Mouse (Mus musculus) midbrain, embryonic 10.5 days (tissue): ENCODE results near the gene Per1. TPM values are rescaled to one million over a fixed set of nuclear protein-coding genes. Genes with fewer than 3 reads are reported as not detected.

Source experiments
- DNase-seq: peaks from one replicate; pipeline ENCODE4 v3.0.0-alpha.2; 2017; ENCODE audit warnings: low spot score
- H3K27ac ChIP-seq: fragments of 300-500 bp; sonication (generic); replicated peaks from 2 replicates; pipeline ENCODE4 v1.5.1; 2016; ENCODE audit warnings: mild to moderate bottlenecking
- H3K27me3 ChIP-seq: fragments of 300-500 bp; sonication (generic); 2 replicates; pipeline ENCODE4 v1.6.1; 2016; ENCODE audit warnings: low read depth, mild to moderate bottlenecking; ENCODE audit not compliant: poor library complexity, severe bottlenecking
- H3K36me3 ChIP-seq: fragments of 300-500 bp; sonication (generic); 2 replicates; pipeline ENCODE4 v1.6.1; 2016; ENCODE audit warnings: mild to moderate bottlenecking, moderate library complexity
- H3K4me1 ChIP-seq: fragments of 300-500 bp; sonication (generic); 2 replicates; pipeline ENCODE4 v1.6.1; 2016
- H3K4me3 ChIP-seq: fragments of 300-500 bp; sonication (generic); 2 replicates; pipeline ENCODE4 v1.5.1; 2016; ENCODE audit warnings: mild to moderate bottlenecking, moderate library complexity
- H3K9me3 ChIP-seq: fragments of 300-500 bp; sonication (generic); replicated peaks from 2 replicates; pipeline ENCODE4 v1.6.1; 2016; ENCODE audit warnings: mild to moderate bottlenecking
- whole genome bisulfite sequencing: fragments of 180-500 bp; shearing (Covaris S2); methylation state at CpG from one replicate; pipeline ENCODE4 v1.1.7; 2016; 5-methylcytosine and 5-hydroxymethylcytosine counted together
- polyA plus RNA-seq: library from polyadenylated mRNA; unstranded; fragments of >200 nt; fragmentation: Nextera tagmentation; extraction: Ambion mirVana; gene quantifications from 2 replicates; pipeline ENCODE4 v1.2.1, GENCODE M21; 2016

Per1 gene
- polyA plus RNA-seq: 6.8 and 7.6 TPM in 2 replicates

- H3K4me3 ChIP-seq: peak within 1 kb of the TSS; percentile 65
- H3K27me3 ChIP-seq: peaks cover 4% of the 10 kb centered on the region; the same call in 1 of the 2 replicates
- peak within 1 kb of the TSS; percentile 74 for H3K27ac ChIP-seq
- DNase-seq: peak; percentile 99
- no peaks in the 10 kb centered on the region for H3K9me3 ChIP-seq
- H3K4me1 ChIP-seq: peaks cover 79% of the 10 kb centered on the region
- H3K36me3 ChIP-seq: peaks cover 28% of the 10 kb centered on the region
- WGBS: under 1% methylated on average over 37 of the region's 37 CpGs
Observed at GRCm38 (mm10) chr11:69094697-69095429, at the start of gene Per1. Per1 (plus strand) TSS chr11:69095217.

GRCm38 (mm10) chr11:69045531-69046394 lies 49.3 kb upstream of the Per1 start, which contains the start of gene Aurkb:
Aurkb (plus strand) TSS chr11:69045647.
- H3K9me3 ChIP-seq: no peaks in the 10 kb centered on the region
- peak within 1 kb of the TSS; percentile 96 for H3K4me3 ChIP-seq
- H3K27ac ChIP-seq: peak within 1 kb of the TSS; percentile 96
- WGBS: 1% methylated on average over 54 of the region's 54 CpGs
- peak; percentile 90 for DNase-seq
- no peaks in the 10 kb centered on the region for H3K27me3 ChIP-seq
- peaks cover 37% of the 10 kb centered on the region for H3K36me3 ChIP-seq
- H3K4me1 ChIP-seq: peaks cover 38% of the 10 kb centered on the region

DNA sequence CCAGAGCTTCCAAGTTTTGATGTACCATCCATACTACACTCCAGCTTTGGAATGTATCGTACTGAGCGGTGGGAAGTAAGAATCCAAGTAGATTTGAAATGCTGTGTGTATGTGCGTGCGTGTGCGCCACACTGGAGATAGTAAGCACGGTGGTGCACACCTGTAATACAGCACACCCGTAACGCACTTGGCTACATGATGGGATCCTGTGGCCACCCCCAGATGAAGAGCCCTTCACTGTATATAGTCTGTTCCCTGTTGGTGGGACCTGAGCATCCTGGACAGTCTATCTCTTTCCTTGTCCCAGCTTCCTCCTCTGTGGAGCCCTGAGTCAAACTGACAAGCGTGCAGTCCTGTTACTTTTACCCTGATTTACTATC lies 48.6 kb upstream of the Per1 start:
- H3K36me3 ChIP-seq: peaks cover 43% of the 10 kb centered on the region
- peaks cover 40% of the 10 kb centered on the region for H3K4me1 ChIP-seq
- H3K27me3 ChIP-seq: no peaks in the 10 kb centered on the region
- peak overlapping the region; percentile 96 for H3K4me3 ChIP-seq
- no peak for DNase-seq
- WGBS: 28% methylated on average over 9 of the region's 9 CpGs
- H3K9me3 ChIP-seq: no peaks in the 10 kb centered on the region
- H3K27ac ChIP-seq: peak overlapping the region; percentile 96

GRCm38 (mm10) chr11:69047592-69047991 lies 47.4 kb upstream of the Per1 start:
- no peak for DNase-seq
- H3K36me3 ChIP-seq: peaks cover 54% of the 10 kb centered on the region
- no peak overlapping the region; the same call in 1 of the 2 replicates for H3K27ac ChIP-seq
- 93% methylated on average over 12 of the region's 12 CpGs for WGBS
- H3K4me3 ChIP-seq: peak overlapping the region; percentile 96
- no peaks in the 10 kb centered on the region for H3K9me3 ChIP-seq
- H3K4me1 ChIP-seq: peaks cover 40% of the 10 kb centered on the region
- H3K27me3 ChIP-seq: no peaks in the 10 kb centered on the region

DNA sequence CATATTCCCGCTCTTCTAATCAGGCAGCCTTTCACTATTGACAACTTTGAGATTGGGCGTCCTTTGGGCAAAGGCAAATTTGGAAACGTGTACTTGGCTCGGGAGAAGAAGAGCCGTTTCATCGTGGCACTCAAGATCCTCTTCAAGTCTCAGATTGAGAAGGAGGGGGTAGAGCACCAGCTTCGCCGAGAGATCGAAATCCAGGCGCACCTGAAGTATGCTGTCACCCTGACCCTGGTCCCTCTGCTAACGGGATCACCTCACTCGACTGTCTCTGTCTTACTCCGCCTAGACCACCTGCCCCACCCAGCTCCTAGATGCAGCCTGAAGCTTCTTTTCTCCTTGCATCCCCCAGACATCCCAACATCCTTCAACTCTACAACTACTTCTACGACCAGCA lies 46.9 kb upstream of the Per1 start:
- H3K4me3 ChIP-seq: peak overlapping the region; percentile 96
- H3K36me3 ChIP-seq: peaks cover 60% of the 10 kb centered on the region
- WGBS: 94% methylated on average over 14 of the region's 14 CpGs
- no peak overlapping the region for H3K27ac ChIP-seq
- no peaks in the 10 kb centered on the region for H3K27me3 ChIP-seq
- peaks cover 40% of the 10 kb centered on the region for H3K4me1 ChIP-seq
- no peak for DNase-seq
- H3K9me3 ChIP-seq: no peaks in the 10 kb centered on the region

DNA sequence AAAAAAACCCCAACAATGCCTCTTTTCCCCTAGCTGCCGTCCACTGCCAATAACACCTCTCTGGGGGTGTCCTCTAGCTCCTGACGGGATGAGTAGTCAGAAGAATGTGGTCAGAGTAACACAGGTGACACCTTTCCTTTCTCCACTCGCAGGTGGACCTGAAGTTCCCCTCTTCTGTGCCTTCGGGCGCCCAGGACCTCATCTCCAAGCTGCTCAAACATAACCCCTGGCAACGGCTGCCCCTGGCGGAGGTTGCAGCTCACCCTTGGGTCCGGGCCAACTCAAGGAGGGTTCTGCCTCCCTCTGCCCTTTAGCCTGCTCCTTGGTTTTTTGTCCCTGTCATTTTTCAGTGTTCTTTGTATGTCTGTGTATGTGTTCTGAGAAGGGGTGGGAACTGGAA lies 44.3 kb upstream of the Per1 start:
- H3K27ac ChIP-seq: no peak overlapping the region
- H3K4me1 ChIP-seq: peaks cover 40% of the 10 kb centered on the region
- H3K9me3 ChIP-seq: no peaks in the 10 kb centered on the region
- no peak for DNase-seq
- H3K4me3 ChIP-seq: no peak overlapping the region
- H3K36me3 ChIP-seq: peaks cover 76% of the 10 kb centered on the region
- WGBS: 89% methylated on average over 8 of the region's 8 CpGs
- no peaks in the 10 kb centered on the region for H3K27me3 ChIP-seq

DNA sequence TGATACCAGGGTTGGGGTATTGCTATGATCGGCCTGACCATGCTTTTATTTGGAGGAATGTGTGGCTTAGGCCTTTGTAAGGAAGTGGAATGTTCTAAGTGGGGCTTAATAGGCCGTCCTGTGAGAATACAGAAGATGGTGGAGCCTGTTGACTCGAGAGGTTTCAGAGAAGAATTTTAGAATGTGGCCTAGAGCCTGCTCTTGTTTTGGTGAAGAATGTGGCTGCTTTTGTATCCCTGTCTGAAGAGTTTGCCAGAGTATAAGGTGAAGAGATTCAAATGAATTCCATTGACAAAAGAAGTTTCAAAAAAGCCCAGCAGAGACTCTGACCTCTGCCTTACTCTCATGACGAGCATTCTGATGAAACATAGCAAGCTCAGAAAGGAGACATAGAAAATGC lies 43.2 kb upstream of the Per1 start:
- H3K36me3 ChIP-seq: peaks cover 76% of the 10 kb centered on the region
- no peak for DNase-seq
- H3K27ac ChIP-seq: no peak overlapping the region

DNA sequence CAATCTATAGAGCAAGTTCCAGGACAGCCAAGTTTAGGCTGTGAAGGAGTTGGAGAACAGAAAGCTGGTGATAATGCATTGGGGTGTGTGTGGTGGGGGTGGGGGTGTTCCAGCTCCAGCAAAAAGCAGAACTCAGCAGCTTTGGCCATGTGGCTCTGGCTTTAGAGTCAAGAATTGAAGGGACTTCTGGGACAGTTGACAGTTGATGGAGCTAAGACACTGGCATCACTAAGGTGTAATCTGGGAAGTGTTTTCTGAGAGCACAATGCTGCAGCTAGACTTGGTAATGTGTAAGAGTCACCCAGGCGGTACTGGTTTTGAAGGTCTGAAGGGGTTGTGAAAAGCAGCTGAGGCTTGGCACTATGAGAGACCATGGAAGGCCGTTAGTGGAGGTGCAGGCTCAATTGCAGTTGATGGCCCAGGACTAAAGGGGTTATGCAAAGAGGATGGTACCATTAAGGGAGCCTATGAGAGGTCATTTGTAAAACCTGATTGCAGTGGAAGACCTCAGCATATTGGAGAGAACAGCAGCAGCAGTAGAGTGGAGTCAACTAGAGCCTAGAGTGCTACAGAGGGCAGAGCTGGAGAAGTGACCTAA lies 42.1 kb upstream of the Per1 start:
- Histone ChIP-seq H3K36me3 (peaks cover 68% of the 10 kb centered on the region), H3K27ac (no peak overlapping the region), H3K9me3 (no peaks in the 10 kb centered on the region), H3K27me3 (no peaks in the 10 kb centered on the region), H3K4me3 (0 out of 2 replicates have a peak overlapping the region, but pooled peaks have one; percentile 2), H3K4me1 (peaks cover 24% of the 10 kb centered on the region)
- 99% methylated on average over 2 of the region's 2 CpGs for WGBS
- DNase-seq: no peak

More for the DNA sequence above, 43.2 kb upstream of the Per1 start:
- Histone ChIP-seq H3K4me1 (peaks cover 35% of the 10 kb centered on the region), H3K4me3 (no peak overlapping the region), H3K9me3 (no peaks in the 10 kb centered on the region), H3K27me3 (no peaks in the 10 kb centered on the region)
- WGBS: 71% methylated on average over 4 of the region's 4 CpGs

GRCm38 (mm10) chr11:69053848-69054247 lies 41.2 kb upstream of the Per1 start:
- Histone ChIP-seq H3K27me3 (no peaks in the 10 kb centered on the region), H3K27ac (no peak overlapping the region), H3K36me3 (peaks cover 59% of the 10 kb centered on the region), H3K4me3 (no peak overlapping the region), H3K9me3 (no peaks in the 10 kb centered on the region), H3K4me1 (peaks cover 24% of the 10 kb centered on the region)
- DNase-seq: no peak
- WGBS: 81% methylated on average over 3 of the region's 3 CpGs

DNA sequence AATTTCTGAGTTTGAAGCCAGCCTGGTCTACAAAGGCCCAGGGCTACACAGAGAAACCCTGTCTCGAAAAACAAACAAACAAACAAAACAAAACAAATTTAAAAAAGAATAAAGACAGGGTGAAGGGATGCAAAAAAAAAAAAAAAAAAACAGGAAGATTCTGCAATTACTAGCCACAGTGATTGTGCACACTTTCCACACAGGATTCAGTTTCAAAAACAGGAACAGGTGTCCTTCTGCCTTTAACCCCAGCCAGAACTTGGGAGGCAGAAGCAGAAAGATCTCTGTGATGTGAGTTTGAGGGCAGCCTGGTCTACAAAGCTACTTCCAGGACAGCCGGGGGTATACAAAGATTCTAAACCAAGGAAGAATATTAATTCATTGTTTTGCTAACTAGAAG lies 36.8 kb upstream of the Per1 start:
- no peak for DNase-seq
- no peaks in the 10 kb centered on the region for H3K9me3 ChIP-seq
- H3K27me3 ChIP-seq: peaks cover 7% of the 10 kb centered on the region
- peaks cover 34% of the 10 kb centered on the region for H3K4me1 ChIP-seq
- peak overlapping the region; percentile 86 for H3K4me3 ChIP-seq
- H3K36me3 ChIP-seq: peaks cover 16% of the 10 kb centered on the region
- peak overlapping the region; percentile 93 for H3K27ac ChIP-seq
- 62% methylated on average over 2 of the region's 2 CpGs for WGBS

DNA sequence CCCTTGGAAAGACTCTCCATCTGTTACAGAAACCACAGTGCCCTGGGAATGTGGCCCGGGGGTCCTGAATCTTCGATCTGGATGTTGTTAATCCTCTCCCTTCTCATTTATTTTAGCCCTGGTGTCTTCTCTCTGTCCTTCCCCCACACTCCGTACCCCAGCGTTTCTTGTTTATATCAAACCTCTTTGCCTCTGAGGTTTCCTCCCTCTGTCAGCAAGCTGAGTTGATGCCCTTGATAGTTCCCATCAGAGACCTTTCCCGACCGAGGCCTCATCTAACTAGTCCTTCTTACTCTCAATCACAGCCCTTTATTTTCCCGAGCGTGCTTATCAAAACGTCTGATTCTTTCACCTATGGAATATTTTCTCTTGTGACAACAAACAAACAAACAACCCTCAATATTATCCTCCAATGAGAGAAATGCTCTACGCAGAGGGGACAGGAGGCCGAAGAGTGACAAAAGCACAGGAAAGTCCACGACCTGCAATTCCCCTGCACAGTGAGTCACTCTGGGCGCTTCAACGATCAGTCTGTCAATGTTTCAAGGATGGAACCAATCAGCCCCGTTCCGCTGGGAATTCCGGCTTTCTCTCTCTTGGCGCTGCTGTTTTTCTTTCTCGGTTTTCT lies 36.2 kb upstream of the Per1 start:
- WGBS: 1% methylated on average over 19 of the region's 19 CpGs
- no peak for DNase-seq
- peak overlapping the region; percentile 93 for H3K27ac ChIP-seq
- H3K4me1 ChIP-seq: peaks cover 36% of the 10 kb centered on the region
- H3K27me3 ChIP-seq: peaks cover 7% of the 10 kb centered on the region
- peak overlapping the region; percentile 86 for H3K4me3 ChIP-seq
- no peaks in the 10 kb centered on the region for H3K9me3 ChIP-seq
- H3K36me3 ChIP-seq: peaks cover 10% of the 10 kb centered on the region

DNA sequence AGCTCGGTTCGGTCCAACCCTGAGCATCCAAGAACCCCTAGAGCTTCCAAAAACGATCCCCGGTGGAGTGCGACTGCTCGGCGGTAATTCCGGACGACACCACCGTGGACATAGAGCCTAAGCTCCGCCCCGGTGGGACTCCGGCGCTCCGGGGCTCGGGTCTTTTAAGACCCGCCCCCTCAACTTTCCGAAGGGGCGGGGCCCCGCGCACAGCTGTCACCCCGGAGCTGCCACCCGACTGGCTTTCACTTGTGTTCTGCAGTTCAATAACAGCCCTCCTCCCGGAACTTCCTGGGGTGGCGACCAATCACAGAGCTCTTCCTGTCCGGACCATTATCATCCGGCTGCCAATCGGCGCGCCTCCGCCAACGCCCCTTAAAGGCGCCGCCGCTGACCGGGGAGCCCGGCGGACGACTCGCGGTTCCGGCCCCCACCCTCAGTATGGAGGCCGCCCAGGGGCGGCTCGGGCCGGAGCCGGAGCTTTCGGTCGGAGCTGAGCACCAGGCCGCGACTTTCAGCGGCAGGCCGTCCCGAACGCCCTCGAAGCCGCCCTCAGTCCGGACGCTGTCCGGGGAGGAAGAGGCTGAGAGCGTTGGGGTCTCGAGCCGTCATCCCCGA lies 35.6 kb upstream of the Per1 start, which contains the start of gene Borcs6:
Gene Borcs6 (plus strand): TSS at position 361 of the 618 bp plus-strand sequence.
- peak; percentile 96 for DNase-seq
- peaks cover 4% of the 10 kb centered on the region for H3K36me3 ChIP-seq
- peaks cover 7% of the 10 kb centered on the region for H3K27me3 ChIP-seq
- H3K4me1 ChIP-seq: peaks cover 42% of the 10 kb centered on the region
- peak within 1 kb of the TSS; percentile 93 for H3K27ac ChIP-seq
- under 1% methylated on average over 64 of the region's 64 CpGs for WGBS
- H3K9me3 ChIP-seq: no peaks in the 10 kb centered on the region
- peak within 1 kb of the TSS; percentile 86 for H3K4me3 ChIP-seq
